Mouse (Mus musculus) cerebellum, postnatal 25 days (tissue): Measurements from ENCODE around the gene Tax1bp1.
"Not testable (repeated sequence)": the region's sequence is repeated elsewhere in the genome, so short reads cannot be mapped to it uniquely, and the experiment has no call there.

Experiments
- DNase-seq, 2 experiments: peaks; one replicate each; pipeline ENCODE4 v3.0.0; 2021; ENCODE audit warnings: mixed read lengths in 2 of 2

Tax1bp1 gene

DNA sequence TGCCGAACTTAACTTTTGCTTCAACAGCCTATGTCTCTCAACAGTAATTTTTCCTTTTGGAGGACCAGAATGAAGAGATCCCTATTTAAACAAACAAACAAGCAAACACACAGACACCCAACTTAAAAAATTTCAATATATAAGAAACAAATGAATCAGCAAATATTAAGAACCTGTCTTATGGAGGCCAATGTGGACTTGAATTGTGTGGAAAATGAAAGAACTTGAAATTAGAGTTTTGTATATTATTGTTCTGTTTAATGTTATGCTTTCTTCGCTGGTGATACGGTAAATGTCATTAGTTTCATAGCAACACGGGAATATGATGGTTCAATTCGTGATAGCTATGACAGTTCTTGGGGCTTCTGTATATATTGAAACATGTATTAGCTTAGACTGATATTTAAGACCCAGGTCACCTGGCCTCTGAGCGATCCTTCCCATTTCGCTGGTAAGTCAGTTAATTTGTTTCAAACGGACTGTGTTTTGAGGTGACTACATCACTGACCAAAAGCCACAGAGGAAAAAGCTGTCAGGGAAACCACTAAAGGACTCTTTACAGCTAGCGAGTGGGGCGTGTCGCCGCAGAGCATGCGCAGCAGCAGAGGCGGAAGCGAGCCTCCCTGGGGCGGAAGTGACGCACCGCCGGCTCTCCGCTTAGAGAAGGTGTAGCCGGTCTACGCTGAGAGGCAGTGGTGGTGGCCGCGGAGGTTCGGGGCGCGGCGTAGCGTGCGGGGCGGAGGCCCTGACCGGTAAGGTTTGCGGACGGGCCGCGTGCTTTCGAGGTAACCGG lies at the start of gene Tax1bp1:
Gene Tax1bp1 (plus strand): TSS at position 626 of the 793 bp plus-strand sequence.
- peak; percentile 96 for DNase-seq

DNA sequence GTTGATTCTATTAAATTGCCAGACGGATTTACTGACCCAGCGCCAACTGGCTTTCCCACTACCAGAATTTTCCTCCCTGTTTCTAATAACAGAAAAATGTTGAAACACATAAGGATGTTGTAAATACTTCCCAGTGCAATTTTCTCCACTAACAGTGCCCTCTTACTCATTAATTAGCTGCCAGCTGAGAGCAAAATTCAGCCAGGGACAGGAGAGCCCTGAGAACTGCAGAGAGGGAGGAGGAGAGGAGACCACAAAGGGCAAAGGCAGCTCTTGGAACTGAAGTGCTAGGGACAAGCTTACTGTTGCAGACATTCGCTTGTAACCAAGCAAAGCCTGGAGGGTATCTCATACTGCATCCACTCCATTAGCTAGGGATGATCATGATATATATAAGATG lies 45.9 kb upstream of the Tax1bp1 start:
- DNase-seq, result no peak

DNA sequence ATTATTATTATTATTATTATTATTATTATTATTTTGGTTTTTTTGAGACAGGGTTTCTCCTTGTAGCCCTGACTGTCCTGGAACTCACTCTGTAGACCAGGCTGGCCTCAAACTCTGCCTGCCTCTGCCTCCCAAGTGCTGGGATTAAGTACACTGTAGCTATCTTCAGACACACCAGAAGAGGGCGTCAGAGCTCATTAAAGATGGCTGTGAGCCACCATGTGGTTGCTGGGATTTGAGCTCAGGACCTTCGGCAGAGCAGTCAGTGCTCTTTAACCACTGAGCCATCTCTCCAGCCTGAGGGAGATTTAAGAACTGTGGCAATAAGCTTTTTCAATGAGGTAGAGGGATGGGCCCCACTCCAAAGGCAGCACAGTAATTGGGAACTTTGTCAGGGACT lies 43.7 kb upstream of the Tax1bp1 start:
- DNase-seq, result not testable (repeated sequence)

DNA sequence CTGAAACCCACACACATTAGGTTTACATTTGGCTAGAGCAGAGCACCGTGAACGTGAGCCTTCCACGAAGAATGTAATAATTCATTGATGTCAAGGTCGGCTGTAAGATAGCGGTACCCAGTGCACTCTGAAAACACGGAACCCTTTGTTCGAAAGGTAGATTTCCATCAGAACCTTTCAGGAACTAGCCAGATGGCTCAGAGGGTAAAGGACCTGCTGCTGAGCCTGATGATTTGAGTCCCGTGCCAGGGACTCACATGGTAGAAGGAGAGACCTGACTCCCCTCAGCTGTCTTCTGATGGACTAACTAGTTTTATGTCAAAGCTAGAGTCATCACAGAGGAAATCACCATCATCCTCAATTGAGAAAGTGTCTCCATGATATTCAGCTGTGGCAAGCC lies 41.7 kb upstream of the Tax1bp1 start:
- DNase-seq, result no peak

DNA sequence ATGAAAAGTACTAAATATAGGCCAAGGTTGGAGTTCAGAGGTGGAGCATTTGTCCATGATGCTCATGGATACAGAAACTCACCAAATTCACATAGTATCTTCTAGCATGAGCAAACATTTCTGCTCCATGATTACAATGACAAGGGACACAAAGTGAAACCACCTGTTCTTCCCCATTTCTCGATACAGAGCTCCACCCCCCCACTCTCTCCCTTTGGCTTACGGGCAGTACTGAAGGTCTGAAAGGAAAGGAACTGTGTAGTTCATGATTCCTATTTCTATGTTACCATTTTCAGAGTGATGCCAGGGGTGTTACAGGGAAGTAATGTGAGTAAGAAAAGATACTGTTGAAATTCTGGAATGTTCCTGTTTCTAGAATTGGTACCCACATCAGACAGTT lies 41.0 kb upstream of the Tax1bp1 start:
- DNase-seq, result no peak

DNA sequence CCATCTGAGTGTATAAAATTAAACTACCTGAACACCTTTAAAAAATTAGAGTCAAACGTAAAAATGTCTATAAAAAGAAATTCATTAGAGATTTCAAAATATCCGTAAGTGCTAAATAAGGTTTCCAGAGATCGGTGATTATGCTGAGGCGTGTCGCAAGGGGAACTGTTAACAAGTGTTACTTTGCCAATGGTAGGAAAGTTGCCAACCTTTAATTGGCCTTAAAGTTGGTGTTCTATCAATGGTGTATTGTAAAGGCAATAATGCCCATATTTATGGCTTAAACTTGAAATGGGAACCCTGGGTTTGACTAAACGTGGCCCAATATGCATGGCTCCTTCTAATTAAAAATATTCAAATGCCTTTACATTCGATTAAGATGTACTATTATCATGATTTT lies 39.8 kb upstream of the Tax1bp1 start:
- DNase-seq, result no peak

DNA sequence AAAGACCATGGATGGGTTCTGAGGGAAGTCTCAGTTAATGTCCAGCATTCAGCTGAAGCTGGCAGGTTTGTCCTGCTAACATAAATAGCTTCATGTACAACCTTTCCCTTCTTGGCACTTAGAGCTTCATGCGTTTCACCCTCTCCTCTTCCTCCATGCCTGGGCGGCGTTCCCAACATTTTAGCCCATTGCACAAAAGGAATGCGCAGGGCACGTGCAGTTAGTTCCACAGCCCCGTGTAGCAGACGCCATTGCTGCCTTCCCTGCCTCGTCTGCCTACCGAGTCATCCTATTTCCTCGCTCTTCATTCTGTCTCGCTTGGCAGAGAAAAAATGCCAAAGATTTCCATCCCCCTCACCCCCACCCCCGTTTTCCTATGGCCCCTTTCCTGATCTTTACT lies 39.0 kb upstream of the Tax1bp1 start:
- no peak for DNase-seq

DNA sequence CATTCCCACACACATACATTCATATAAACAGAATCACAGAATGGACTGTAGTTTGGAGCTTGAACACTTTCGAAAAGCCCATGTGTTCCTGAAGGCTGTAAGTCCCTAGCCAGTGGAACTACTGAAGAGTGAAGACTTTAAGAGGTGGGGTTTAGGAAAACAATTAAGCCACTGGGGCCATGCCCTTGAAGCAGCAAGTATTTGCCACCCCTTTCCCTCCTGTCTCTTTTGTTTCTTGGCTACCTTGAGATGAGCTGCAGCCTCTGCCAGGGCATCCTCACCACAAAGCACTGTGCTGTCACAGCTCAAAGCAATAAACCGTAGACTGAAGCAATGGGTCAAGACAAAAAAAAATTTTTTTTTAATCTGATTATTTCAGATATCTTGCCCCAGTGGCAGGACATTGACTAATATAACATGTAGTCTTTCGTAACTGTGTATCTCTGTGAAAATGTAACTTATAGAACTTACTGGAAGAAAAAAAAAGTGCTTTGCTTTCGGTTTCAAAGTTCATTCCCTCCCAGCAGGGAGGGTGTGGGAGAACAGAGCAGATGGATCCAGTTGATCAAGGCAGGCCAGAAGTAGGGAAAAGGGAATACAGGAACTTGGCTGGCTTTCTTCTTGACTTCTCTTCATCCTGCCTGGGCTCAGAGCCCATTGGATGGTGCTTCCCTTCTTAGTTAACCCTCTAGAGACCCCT lies 38.2 kb upstream of the Tax1bp1 start:
- DNase-seq, result no peak

DNA sequence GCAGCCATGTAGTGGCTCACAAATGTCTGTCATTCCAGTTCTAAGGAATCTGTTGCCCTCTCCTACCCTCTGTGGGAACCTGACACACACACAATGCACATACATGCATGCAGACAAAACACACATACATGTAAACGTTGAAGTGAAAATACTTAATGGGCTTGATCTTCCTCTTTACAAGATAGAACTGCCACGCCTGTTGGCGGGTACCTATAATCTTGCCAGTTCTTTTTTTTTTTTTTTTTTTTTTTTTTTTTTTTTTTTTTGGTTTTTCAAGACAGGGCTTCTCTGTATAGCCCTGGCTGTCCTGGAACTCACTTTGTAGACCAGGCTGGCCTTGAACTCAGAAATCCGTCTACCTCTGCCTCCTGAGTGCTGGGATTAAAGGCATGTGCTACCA lies 36.0 kb upstream of the Tax1bp1 start:
- DNase-seq, result not testable (repeated sequence)

DNA sequence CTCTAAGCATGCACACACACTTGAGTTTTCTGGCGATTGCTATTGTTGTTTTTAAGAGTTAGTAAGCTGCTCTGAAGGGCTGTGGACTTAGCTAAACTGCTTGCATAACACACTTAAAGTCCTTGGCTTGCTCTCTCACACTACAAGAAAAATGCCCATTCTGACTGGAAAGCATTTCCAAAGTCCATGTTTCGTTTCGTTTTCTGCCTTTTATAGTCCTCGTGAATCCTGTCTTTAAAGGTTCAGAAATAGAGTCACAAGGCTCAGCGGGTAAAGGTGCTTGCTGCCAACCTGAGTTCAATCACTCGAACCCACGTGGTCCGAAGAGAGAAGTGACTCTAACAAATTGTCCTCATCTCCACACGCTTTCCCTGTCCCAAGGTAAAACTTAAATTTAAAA lies 34.0 kb upstream of the Tax1bp1 start:
- no peak for DNase-seq

DNA sequence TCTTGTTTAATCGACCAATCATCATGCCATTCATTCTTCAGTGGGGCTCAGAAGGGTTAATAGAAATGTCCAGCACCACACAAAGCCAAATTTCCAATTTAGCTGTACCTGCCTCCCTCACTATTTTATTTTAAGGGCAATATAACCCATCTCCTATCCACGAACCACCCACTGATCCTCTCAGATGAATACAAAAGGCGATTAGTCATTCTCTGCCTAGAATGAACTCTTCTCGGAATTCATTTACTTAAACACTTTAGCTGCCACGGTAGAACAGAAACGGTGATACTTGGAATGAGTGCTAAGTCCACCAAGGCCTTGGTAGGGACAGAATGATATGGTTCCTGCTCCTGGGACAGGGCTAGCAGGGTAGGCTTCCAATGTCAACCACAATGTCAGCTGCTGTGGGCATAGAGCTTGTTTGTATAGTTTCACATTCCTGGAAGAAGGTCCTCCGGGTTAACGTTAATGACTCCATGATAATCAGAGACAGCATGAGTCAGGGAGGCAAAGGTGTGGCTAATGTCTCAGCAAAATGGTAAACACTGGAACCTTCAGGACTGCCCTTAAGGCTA lies 33.0 kb upstream of the Tax1bp1 start:
- DNase-seq, result no peak

DNA sequence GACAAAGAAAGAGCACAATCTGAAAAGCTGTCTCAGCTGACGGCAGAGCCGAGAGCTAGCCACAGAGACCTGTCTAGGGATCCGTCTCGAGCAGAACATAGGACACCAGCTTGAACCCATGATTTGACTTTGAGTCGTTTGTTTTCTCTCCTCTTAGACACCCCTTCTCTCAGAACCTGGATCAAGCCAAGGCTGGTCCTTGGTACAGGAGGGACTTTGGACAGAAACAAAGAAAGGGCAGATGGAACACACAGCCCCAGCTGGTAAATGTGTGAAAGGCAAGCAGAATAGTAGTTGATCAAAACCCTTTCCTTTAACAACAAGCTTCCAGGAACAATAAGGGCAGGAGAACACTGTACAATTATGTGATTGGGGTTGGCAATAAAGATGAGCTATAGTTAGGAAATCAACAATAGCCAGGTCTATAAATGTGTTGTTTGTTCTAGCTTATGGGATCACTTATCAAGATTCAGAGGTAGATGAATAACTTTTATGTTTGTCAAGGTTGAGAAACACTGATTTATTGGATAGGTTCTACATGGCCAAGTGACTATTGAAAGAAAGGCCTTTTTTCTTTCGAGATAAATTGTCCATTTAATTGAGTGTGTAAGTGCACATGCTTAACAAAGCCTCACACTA lies 31.6 kb upstream of the Tax1bp1 start:
- no peak for DNase-seq

DNA sequence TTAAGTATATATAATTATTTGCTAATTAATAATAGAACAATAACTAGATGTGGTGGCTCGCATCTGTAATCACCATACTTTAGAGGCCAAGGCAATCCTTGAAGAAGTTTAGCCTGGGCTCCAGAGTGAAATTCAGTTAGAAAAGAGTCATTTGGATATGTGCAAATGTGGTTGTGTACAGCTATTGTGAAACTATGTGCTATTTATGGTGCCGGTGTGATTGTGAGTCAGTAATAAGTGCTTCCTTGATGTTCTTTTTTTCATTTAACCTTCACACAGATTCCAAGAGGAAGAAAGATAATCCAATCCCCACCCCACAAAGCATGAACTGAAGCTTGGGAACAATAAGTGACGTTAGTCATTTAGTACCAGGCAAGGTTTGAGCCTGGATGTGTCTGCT lies 30.9 kb upstream of the Tax1bp1 start:
- DNase-seq, result no peak

DNA sequence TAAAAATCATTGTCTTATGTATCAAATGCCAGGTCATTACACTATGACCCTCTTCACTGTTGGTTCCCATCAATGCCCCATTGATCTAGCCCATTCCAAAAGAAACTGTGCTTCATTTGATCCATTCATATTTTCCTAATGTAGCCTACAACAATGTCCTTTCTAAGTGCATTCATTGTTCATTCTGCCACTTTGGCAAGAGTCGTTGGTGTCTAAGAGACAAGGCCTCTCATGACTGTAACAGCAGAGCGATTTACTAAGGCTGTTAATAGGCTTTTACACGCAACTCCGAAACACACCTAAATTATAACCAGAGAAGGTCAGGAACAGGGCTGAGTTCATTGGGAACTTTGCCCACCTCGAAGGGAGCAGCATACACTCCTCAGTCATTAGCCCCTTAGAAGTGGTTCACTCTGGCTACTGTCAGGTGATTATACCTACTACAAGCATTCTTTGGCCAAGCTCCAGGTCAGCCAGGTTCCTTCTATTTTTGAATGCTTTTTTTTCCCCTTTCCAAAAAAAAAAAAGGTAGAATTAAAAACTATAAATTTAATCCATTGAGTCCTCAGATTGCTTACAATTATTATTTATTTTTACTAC lies 26.5 kb upstream of the Tax1bp1 start:
- no peak for DNase-seq

DNA sequence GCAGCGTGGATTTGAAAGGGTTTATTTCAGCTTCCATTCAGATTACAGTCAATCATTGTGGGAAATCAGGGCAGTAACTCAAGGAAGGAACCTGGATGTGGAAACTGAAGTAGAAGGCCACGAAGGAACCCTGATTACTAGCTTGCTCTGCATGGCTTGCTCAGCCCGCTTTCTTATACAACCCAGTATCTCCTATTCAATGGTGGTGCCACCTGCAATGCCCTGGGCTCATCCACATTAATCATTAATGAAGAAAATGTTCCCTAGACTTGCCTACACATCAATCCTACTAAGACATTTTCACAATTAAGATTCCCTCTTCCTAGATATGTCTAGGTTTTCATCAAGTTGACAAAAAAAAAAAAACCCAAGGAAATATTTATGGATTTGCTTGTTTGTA lies 23.2 kb upstream of the Tax1bp1 start:
- DNase-seq, result no peak

DNA sequence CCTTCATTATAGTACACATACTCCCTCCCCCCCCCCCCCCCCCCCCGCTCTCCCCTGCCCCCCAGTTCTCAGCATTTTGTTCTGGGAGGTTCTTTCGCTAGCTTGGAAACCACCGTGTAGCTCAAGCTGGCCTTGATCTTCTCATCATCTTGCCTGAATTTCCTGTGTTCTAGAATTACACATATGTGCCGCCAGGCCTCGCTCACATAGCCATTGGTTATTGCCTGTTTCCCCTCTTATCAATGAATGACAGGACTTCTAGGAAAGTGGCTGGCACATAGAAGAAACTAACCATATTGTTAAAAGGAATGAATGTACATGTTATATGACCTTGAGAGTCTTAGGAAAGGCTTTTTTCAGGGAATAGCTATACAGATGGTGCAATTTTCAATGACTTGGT lies 21.7 kb upstream of the Tax1bp1 start:
- no peak for DNase-seq

DNA sequence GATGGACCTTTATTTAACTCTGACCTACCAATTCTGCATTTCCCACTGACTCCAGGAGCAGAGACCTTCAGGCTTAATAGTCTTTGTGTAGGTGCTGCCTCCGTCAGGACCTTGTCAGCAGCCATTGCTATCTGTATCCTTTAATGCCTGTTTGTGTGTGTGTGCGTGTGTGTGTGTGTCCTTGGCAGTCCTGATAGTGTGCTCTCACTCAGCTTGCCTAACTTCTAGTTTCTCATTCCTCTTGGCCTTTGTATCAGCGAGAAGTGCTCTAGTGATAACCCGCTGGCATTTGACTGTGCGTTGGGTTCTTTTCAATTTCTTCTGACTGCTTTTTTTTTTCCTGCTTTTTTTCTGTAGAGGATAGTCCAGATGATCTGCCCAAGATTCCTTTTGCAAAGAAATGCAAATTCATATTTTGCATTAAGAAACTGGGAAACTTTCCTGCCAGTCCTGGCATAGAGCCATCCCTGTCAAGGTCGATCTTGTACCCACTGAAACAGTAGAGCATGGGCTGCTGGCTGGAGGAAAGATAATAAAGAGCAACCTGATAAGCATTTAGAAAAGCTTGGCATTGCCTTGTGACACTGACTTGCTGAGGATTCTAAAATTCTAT lies 21.0 kb upstream of the Tax1bp1 start:
- DNase-seq, result peak in 1 of 2 experiments; percentile 11

DNA sequence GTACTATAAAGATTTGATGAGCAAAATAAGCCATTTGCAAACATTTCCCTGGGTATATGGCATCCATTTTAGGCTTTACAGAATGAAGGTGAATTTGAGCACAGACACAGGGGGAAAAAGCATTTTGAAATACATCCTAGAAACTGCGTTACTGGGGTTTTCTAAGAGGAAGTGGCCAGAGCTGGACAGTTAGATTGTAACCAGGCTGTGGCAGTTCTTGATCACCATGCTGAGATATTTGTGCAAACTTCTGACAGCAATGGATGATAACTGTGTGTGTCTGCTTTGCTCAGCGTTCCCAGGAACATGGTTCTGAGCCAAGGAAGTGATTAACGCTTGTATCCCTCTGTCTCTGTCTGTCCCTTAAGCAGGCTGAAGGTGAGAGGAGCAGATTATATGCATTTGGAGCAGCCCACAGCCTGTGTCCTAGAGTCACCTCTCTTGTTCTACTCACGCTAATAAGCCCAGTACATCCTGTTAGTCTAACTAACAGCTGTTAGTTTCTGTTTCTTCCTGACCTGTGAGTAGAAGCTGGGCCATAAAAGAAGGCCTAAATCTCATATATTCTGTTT lies 15.5 kb upstream of the Tax1bp1 start:
- DNase-seq, result no peak

DNA sequence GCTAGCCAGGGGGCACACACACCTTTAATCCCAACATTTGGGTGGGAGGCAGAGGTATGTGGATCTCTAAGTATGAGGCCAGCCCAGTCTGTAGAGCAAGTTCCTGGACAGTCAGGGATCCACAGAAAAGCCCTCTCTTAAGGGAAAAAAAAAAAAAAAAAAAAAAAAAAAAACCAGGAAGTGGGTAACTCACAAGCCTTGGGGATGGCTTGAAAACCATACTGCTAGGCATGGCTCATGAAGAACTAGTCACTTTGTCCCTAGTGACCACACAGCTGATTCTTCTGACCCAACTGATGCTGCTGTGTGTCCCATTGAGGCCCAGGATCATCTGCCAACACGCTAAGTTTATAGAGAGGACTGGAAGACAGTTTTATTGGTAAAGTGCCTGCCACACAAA lies 14.5 kb upstream of the Tax1bp1 start:
- no peak for DNase-seq

DNA sequence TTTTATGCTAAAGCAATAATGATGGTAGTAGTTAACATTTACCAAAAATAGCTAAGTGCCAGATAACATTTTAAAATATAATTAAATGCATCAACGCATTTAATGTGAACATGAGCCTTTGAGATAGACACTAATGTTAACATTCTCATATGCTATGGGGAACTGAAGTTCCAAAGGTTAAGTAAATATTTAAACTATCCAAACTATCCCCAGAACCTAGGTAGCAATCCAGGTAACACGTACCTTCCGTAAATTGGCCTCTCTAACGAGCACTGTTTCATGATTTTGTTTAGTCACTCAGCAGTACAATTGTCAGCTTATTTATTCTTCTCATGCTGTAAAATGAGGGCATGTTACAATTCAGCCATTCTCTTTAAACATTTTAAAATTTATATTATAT lies 13.6 kb upstream of the Tax1bp1 start:
- DNase-seq, result no peak

DNA sequence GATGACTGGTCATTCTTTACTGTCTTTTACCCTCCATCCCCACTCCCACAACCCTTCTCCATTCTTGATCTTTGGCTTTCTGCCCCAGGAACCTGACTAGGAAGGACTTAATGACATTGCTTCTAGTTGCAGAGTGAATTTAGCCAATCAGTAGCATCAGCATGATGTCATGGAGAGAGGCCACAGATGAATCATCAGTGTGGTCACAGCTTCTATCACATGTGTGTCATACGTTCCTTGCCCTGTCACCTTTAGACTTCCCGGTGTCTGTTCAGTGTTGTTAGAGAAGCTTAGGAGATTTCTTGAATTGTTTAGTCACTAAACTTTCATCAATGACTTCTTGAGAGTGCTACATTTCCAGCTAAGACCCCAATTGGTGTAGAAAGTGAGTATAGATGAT lies 10.3 kb upstream of the Tax1bp1 start:
- no peak for DNase-seq

DNA sequence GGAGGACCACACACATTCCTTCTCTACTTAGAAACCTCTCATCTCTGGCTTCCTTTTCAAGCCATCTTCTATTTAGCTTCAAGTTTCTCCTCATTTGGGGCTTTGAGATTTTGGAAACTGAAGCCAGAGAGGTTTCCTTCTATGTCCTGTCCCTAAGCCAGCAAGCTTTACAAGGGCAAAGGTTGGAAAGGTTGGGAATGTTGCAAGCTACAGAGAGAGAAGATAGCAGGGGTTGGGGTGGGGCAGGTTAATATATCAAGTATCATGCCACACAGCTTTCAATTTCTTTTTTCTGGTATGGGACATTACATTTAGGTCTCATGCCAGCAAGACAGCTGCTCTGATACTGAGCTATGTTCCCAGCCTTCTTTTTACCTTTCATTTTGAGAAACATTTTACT lies 8.2 kb upstream of the Tax1bp1 start:
- no peak for DNase-seq
